Mouse (Mus musculus) liver, embryonic 15.5 days (tissue): ENCODE measurements around the gene Lrrc28. TPM values are rescaled to one million over a fixed set of nuclear protein-coding genes. Genes with fewer than 3 reads are reported as not detected.

Experiments
- ATAC-seq: fragments of 200-750 bp; cut with Nextera tagmentation; 2 replicates; pipeline ENCODE4 v1.8.0; 2017; ENCODE audit warnings: moderate number of reproducible peaks, mild to moderate bottlenecking, moderate library complexity; ENCODE audit not compliant: insufficient read depth
- H3K27ac ChIP-seq: fragments of 300-500 bp; sonication (generic); replicated peaks from 2 replicates; pipeline ENCODE4 v1.5.1; 2015; ENCODE audit warnings: mild to moderate bottlenecking, inconsistent platforms
- H3K27me3 ChIP-seq: fragments of 300-500 bp; sonication (generic); 2 replicates; pipeline ENCODE4 v1.6.1; 2015; ENCODE audit warnings: mild to moderate bottlenecking, inconsistent platforms
- H3K36me3 ChIP-seq: fragments of 300-500 bp; sonication (generic); replicated peaks from 2 replicates; pipeline ENCODE4 v1.6.1; 2015; ENCODE audit warnings: moderate library complexity, mild to moderate bottlenecking, inconsistent platforms
- H3K4me1 ChIP-seq: fragments of 300-500 bp; sonication (generic); replicated peaks from 2 replicates; pipeline ENCODE4 v1.6.1; 2015; ENCODE audit warnings: inconsistent platforms
- H3K4me2 ChIP-seq: fragments of 300-500 bp; sonication (generic); 2 replicates; pipeline ENCODE4 v1.6.1; 2015; ENCODE audit warnings: moderate library complexity, mild to moderate bottlenecking, inconsistent platforms
- H3K4me3 ChIP-seq: fragments of 300-500 bp; sonication (generic); replicated peaks from 2 replicates; pipeline ENCODE4 v1.5.1; 2015; ENCODE audit warnings: mild to moderate bottlenecking, inconsistent platforms
- H3K9ac ChIP-seq: fragments of 300-500 bp; sonication (generic); 2 replicates; pipeline ENCODE4 v1.6.1; 2015; ENCODE audit warnings: moderate library complexity, mild to moderate bottlenecking, inconsistent platforms
- H3K9me3 ChIP-seq: fragments of 300-500 bp; sonication (generic); replicated peaks from 2 replicates; pipeline ENCODE4 v1.6.1; 2016; ENCODE audit warnings: inconsistent platforms
- WGBS: fragments of 180-500 bp; shearing (Covaris S2); methylation state at CpG from one replicate; pipeline ENCODE4 v1.1.7; 2015; ENCODE audit warnings: mixed read lengths; ENCODE audit not compliant: insufficient replicate concordance; 5-methylcytosine and 5-hydroxymethylcytosine counted together
- polyA plus RNA-seq: library from polyadenylated mRNA; unstranded; fragments of >200 nt; fragmentation: Nextera tagmentation; extraction: Ambion mirVana; gene quantifications from 2 replicates; pipeline ENCODE4 v1.2.1, GENCODE M21; 2015

Lrrc28 gene
- polyA plus RNA-seq, 1 experiment from 2014 or later = 7.9 TPM

DNA sequence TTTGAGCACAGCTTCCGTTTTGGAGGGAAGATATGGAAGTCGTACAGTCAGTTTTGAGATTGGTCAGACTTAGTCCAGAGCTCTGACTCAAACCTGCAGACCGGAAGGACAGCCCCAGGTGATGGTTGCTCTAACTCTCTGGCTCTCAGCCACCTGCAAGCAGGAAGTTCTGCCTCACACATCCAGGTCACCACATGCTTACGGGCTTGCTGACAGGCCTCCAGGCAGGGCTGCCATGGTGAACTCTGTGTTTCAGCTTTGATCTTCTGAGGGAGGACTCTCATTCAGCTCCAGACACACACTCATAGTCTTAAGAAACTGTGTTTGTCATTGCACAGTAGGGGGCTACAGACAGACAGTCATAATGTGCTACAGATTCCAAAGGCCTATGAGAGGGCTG, 161.4 kb downstream of the Lrrc28 start:
- Histone ChIP-seq H3K9ac (no peak overlapping the region), H3K4me1 (peaks cover 14% of the 10 kb centered on the region), H3K27me3 (no peaks in the 10 kb centered on the region), H3K4me3 (no peak overlapping the region), H3K27ac (no peak overlapping the region), H3K9me3 (no peaks in the 10 kb centered on the region), H3K4me2 (no peak overlapping the region), H3K36me3 (no peaks in the 10 kb centered on the region)
- 67% methylated on average over 4 of the region's 4 CpGs for WGBS
- no peak for ATAC-seq

DNA sequence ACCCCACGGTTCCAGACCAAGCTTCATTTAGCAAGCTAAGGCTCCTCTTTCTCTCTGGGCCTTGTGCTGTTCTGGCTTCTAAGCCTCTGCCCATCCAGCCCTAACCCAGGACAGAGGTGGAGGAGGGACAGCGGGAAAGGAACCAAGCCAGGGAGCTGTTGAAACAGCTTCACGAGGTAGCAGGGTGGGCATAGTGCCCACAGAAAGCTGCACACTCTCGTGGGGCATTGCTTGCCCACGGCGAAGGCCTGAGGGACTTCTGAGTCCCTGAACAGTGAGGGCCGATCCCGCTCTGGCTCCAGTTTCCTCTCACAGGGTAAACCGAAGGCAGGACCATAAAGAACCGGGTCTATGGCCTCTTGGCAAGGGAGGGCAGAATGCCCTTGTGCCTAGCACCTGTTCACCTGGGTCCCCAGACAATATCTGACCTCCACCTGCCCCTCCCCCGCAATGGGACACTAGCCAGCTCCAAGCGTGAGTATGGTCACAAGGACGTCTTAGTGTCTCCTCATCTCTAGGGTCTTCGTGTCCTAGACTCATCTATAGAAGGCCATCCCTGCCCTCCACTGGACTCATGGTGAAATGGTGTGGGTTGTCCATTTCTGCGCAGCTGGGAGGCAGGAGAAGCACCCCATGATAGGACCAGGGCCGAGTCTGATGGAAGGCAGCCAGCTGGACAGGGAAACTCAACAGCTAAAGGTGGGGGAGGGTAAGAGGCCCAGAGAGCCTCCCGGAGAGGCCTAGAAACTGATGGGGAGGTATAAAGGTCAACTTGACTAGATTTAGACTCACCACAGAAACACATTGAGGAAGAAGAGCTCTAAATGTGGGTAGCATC, 165.3 kb downstream of the Lrrc28 start:
- Histone ChIP-seq H3K27me3 (no peaks in the 10 kb centered on the region), H3K9ac (no peak overlapping the region), H3K4me3 (no peak overlapping the region), H3K4me2 (no peak overlapping the region), H3K4me1 (peaks cover 14% of the 10 kb centered on the region), H3K9me3 (no peaks in the 10 kb centered on the region), H3K27ac (no peak overlapping the region), H3K36me3 (no peaks in the 10 kb centered on the region)
- WGBS = 57% methylated on average over 17 of the region's 17 CpGs
- no peak for ATAC-seq

DNA sequence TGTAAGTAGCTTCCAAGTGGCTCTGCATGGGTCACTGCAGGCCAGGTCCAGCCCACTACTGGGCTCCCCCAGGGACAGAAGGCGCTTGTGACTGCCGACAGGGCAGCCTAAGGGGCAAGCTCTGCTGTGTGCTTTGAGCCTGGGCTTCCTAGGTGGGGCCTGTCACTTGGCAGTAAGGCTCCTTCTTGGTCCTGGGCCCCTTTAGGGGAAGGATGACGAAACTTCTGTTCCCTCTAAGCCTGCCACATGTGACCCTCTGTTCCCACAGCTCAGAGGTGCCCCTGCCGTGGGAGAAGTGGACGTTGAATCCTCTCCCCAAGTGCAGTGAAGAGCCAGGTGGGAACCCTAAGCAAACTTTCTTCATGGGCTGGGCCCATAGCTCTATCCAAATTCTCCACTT, 165.9 kb downstream of the Lrrc28 start:
- H3K9ac ChIP-seq = no peak overlapping the region
- H3K36me3 ChIP-seq = no peaks in the 10 kb centered on the region
- no peaks in the 10 kb centered on the region for H3K9me3 ChIP-seq
- ATAC-seq = 0 out of 2 replicates have a peak, but pooled peaks have one; percentile 26
- H3K27me3 ChIP-seq = no peaks in the 10 kb centered on the region
- 39% methylated on average over 5 of the region's 5 CpGs for WGBS
- no peak overlapping the region for H3K4me3 ChIP-seq
- no peak overlapping the region for H3K27ac ChIP-seq
- H3K4me1 ChIP-seq = peaks cover 14% of the 10 kb centered on the region
- no peak overlapping the region for H3K4me2 ChIP-seq

DNA sequence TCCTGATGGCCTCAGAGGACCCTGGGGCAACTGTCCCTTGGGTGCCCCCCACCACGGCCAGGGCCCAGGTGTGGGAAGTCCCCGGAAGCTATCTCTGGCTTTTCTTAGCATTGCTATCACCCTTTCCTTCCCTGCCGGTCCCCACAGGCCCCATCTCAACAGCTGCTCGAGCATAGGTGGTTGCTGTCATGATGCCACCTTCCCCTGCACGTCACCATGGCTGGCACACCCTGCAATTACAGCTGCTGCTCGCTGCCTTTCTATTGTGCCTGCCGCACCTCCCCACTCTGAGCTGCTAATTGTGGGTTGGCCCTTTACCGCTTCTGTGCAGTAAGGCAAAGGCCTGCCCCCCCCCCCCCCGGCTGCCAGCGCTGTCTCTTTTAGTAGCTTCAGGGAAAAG, 167.1 kb downstream of the Lrrc28 start:
- WGBS = 54% methylated on average over 10 of the region's 10 CpGs
- H3K4me3 ChIP-seq = no peak overlapping the region
- ATAC-seq = no peak

DNA sequence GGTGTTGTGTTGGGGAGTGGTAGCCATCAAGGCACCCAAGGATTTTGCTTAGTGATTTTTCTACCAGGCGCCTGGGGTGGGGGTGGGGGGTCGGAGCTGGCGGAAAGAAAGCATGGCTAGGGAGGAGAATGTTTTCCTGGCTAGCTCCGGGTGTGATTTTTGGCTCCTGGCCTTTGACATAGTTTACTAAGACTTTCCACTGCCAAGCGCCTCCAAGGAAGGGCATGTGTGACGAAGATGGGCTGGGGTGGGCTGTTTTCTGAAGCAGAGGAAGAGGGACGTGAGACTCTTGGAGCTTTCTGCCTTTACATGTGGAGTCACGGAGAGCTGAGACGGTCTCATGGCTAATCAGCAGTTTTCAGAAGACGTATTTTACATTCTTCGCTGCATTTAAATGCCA, 173.8 kb downstream of the Lrrc28 start:
- ATAC-seq = no peak
- Histone ChIP-seq H3K4me1 (no peaks in the 10 kb centered on the region), H3K4me3 (no peak overlapping the region), H3K9me3 (no peaks in the 10 kb centered on the region), H3K27me3 (no peaks in the 10 kb centered on the region), H3K36me3 (no peaks in the 10 kb centered on the region), H3K9ac (no peak overlapping the region), H3K27ac (no peak overlapping the region), H3K4me2 (no peak overlapping the region)
- 57% methylated on average over 11 of the region's 11 CpGs for WGBS

More for the DNA sequence above, 167.1 kb downstream of the Lrrc28 start:
- H3K4me1 ChIP-seq = peaks cover 14% of the 10 kb centered on the region
- H3K27me3 ChIP-seq = no peaks in the 10 kb centered on the region
- no peak overlapping the region for H3K27ac ChIP-seq
- H3K9me3 ChIP-seq = no peaks in the 10 kb centered on the region
- no peak overlapping the region for H3K4me2 ChIP-seq
- no peak overlapping the region for H3K9ac ChIP-seq
- H3K36me3 ChIP-seq = no peaks in the 10 kb centered on the region

DNA sequence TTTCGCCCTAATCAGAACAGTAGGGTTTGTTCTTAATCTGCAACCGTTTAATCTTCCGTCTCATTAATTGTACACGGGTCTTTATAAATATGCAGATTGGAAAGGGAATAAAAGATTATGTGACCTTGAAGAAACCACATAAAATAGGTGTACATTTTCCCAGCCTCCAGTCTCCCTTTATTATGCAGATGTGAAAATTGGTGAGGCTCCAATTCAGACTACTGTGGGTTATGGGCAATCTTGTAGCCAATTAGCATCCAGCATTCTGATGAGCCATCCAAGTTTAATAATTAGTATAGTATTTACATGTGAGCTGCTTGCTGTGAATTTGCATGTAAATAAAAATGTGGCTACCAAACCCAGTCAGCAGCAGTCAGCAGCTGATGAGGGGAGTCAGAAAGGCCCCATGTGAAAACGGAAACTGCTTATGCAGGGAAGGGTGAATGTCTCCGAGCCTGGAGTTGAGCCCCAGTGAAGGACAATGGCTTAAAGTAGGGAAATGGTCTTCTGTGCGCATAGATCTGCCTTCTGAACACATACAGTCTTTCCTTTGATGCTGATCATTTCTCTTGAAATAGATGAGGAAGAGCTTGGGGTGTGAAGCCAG, 176.2 kb downstream of the Lrrc28 start:
- no peak for ATAC-seq
- no peaks in the 10 kb centered on the region for H3K9me3 ChIP-seq

DNA sequence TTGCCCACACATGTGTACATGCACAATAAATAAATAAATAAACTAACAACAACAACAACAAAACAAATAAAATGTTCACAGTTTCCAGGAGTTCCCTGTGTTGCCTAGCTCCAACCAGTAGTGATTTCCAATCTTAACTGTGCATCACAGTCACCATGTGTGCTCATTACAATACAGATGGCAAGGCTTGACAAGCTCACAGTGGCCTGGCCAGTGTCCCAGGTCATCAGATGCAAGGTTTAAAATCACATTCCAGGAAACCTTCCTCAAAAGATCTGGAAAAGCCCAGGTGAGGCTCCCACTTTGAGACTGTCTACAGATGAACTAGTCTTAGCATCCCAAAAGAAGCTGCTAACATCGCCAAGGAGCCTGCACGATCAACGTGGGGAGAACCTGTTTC, 176.9 kb downstream of the Lrrc28 start:
- Histone ChIP-seq H3K9ac (no peak overlapping the region), H3K36me3 (no peaks in the 10 kb centered on the region), H3K4me2 (no peak overlapping the region), H3K27me3 (no peaks in the 10 kb centered on the region), H3K27ac (no peak overlapping the region), H3K4me1 (peaks cover 13% of the 10 kb centered on the region), H3K4me3 (no peak overlapping the region), H3K9me3 (no peaks in the 10 kb centered on the region)
- no peak for ATAC-seq
- 68% methylated on average over 3 of the region's 3 CpGs for WGBS

More for the DNA sequence above, 176.2 kb downstream of the Lrrc28 start:
- H3K4me2 ChIP-seq = no peak overlapping the region
- 67% methylated on average over 7 of the region's 7 CpGs for WGBS
- H3K9ac ChIP-seq = no peak overlapping the region
- no peaks in the 10 kb centered on the region for H3K27me3 ChIP-seq
- H3K36me3 ChIP-seq = no peaks in the 10 kb centered on the region
- peaks cover 6% of the 10 kb centered on the region for H3K4me1 ChIP-seq
- H3K4me3 ChIP-seq = no peak overlapping the region
- no peak overlapping the region for H3K27ac ChIP-seq

DNA sequence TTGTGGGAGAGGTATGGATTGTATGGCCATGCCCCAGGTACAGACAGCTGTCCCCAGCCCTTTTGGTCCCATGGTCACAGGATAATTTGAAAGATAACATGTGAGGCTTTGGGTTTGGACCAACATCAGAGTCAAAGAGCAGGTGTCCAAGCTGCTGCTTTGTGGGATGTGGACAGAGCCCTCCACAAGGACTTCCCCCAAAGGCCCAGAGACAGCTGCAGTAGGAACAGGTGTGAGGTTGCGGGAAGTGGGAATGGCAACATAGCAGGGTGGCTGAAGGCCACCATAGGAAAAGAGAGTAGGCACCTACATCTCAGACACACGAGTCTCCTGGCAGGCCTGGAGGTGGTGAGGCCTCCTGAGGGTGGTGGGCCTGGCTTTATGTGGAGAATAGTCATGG, 178.7 kb downstream of the Lrrc28 start:
- peaks cover 29% of the 10 kb centered on the region for H3K4me1 ChIP-seq
- H3K27me3 ChIP-seq = no peaks in the 10 kb centered on the region
- WGBS = 48% methylated on average over 2 of the region's 2 CpGs
- H3K36me3 ChIP-seq = no peaks in the 10 kb centered on the region
- no peak overlapping the region for H3K27ac ChIP-seq
- H3K4me2 ChIP-seq = no peak overlapping the region
- H3K9me3 ChIP-seq = no peaks in the 10 kb centered on the region
- no peak for ATAC-seq
- H3K4me3 ChIP-seq = no peak overlapping the region
- no peak overlapping the region for H3K9ac ChIP-seq

DNA sequence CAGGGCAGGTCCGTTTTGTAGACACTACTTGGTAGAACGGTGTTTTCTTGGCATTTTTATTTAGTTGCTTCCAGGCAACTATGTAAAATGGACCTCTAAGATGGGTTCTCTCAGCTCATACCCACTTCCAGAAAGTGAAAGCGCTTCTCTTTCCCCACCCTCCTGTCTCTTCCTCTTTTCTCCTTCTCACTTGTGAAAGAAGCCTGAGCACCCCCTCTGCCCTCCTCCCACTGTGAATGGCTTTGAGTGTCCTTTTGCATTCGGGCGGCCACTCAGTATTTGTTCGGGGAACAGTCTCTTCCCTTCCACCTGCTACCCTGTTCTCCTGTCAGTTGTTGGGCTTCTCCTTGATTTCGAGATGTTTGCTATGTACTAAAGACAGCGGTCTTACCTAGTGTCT, 180.4 kb downstream of the Lrrc28 start:
- Histone ChIP-seq H3K4me2 (no peak overlapping the region), H3K4me3 (no peak overlapping the region), H3K27ac (no peak overlapping the region), H3K27me3 (no peaks in the 10 kb centered on the region), H3K9ac (no peak overlapping the region), H3K4me1 (peaks cover 37% of the 10 kb centered on the region), H3K9me3 (no peaks in the 10 kb centered on the region), H3K36me3 (no peaks in the 10 kb centered on the region)
- WGBS = 49% methylated on average over 8 of the region's 8 CpGs
- no peak for ATAC-seq

DNA sequence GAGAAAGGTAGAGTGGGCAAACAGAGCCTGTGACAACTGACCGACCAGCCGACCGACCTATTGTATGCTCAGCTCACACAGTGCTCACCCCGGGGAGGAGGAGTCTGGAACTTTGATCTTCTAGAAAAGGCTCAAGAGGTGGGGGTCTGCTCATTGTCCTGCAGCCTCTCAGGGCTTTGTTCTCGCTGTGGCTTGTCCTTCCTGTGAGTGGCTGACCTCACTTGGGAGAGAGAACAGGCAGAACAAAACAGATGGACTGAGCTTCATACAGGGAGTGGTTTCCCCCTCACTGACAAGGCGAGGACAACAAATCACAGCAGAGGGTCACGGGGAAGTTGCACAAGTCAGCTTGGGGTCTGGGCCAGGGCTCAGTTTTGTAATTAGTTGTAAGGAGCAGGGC, 181.5 kb downstream of the Lrrc28 start:
- ATAC-seq = no peak
- WGBS = 30% methylated on average over 7 of the region's 7 CpGs

More for the DNA sequence above, 181.5 kb downstream of the Lrrc28 start:
- H3K9me3 ChIP-seq = no peaks in the 10 kb centered on the region
- H3K4me2 ChIP-seq = no peak overlapping the region
- H3K27ac ChIP-seq = no peak overlapping the region
- H3K9ac ChIP-seq = no peak overlapping the region
- peaks cover 45% of the 10 kb centered on the region for H3K4me1 ChIP-seq
- H3K36me3 ChIP-seq = no peaks in the 10 kb centered on the region
- H3K27me3 ChIP-seq = no peaks in the 10 kb centered on the region
- H3K4me3 ChIP-seq = no peak overlapping the region
